Mouse (Mus musculus) neural tube, embryonic 10.5 days (tissue): Measurements from ENCODE around the gene Cbx2.

Experiments
- DNase-seq: peaks from one replicate; pipeline ENCODE4 v3.0.0-alpha.2; 2017; ENCODE audit warnings: low spot score; ENCODE audit errors: extremely low spot score

The Cbx2 gene

GRCm38 (mm10) chr11:119041750-119042465 is 19.1 kb downstream of the Cbx2 start:
- no peak for DNase-seq

GRCm38 (mm10) chr11:119042466-119043272 is 19.9 kb downstream of the Cbx2 start:
- DNase-seq, result peak; percentile 66

- no peak for DNase-seq
Observed at GRCm38 (mm10) chr11:119043273-119043540, 20.4 kb downstream of the Cbx2 start.

- peak; percentile 62 for DNase-seq
Observed at GRCm38 (mm10) chr11:119043761-119044550, 21.2 kb downstream of the Cbx2 start.

GRCm38 (mm10) chr11:119044551-119045337 is 22.0 kb downstream of the Cbx2 start:
- peak; percentile 63 for DNase-seq

- DNase-seq, result peak; percentile 72
Observed at GRCm38 (mm10) chr11:119046601-119047245, 24.0 kb downstream of the Cbx2 start.

GRCm38 (mm10) chr11:119047261-119048132 is 24.7 kb downstream of the Cbx2 start:
- DNase-seq, result peak; percentile 67

- no peak for DNase-seq
Observed at GRCm38 (mm10) chr11:119048133-119048510, 25.4 kb downstream of the Cbx2 start.

- no peak for DNase-seq
Observed at GRCm38 (mm10) chr11:119050361-119050760, 27.6 kb downstream of the Cbx2 start.

GRCm38 (mm10) chr11:119051426-119051825 is 28.7 kb downstream of the Cbx2 start:
- DNase-seq, result no peak

- DNase-seq, result peak; percentile 50
Observed at GRCm38 (mm10) chr11:119051927-119052660, 29.3 kb downstream of the Cbx2 start.

- peak; percentile 64 for DNase-seq
Observed at GRCm38 (mm10) chr11:119052661-119053256, 30.0 kb downstream of the Cbx2 start.

- DNase-seq, result peak; percentile 90
Observed at GRCm38 (mm10) chr11:119053257-119053670, 30.5 kb downstream of the Cbx2 start.

- no peak for DNase-seq
Observed at GRCm38 (mm10) chr11:119053738-119054350, 31.1 kb downstream of the Cbx2 start.

GRCm38 (mm10) chr11:119054351-119055345 is 31.9 kb downstream of the Cbx2 start:
- peak; percentile 59 for DNase-seq

- peak; percentile 57 for DNase-seq
Observed at GRCm38 (mm10) chr11:119055571-119056131, 32.9 kb downstream of the Cbx2 start.
